Mouse (Mus musculus) inflammation-experienced regulatory T-cells, adult 16 weeks (primary cell): ENCODE measurements around the gene Trnt1. TPM values are rescaled to one million over a fixed set of nuclear protein-coding genes. Genes with fewer than 3 reads are reported as not detected.

Experiments used
- polyA plus RNA-seq: library from polyadenylated mRNA; unstranded; fragments of 100-300 nt; shearing (Covaris generic); gene quantifications from one replicate; pipeline ENCODE4 v1.2.1, GENCODE M21; 2017

The Trnt1 gene
- polyA plus RNA-seq: 92.9 TPM

GRCm38 (mm10) chr6:106768640-106769289 is at the start of gene Trnt1:
TSS of gene Trnt1 (plus strand) at chr6:106769120.

GRCm38 (mm10) chr6:106748887-106749388 is 20.0 kb upstream of the Trnt1 start, which contains the start of gene Il5ra:
TSS of gene Il5ra (minus strand) at chr6:106749037.

GRCm38 (mm10) chr6:106799333-106800226 is 30.7 kb downstream of the Trnt1 start, which contains the start of gene Crbn:
TSS of gene Crbn (minus strand) at chr6:106800077.

Other genes with a start within 250 kb of the Trnt1 start
- 0.11 TPM for gene Il5ra, start 20.1 kb upstream of the Trnt1 start, polyA plus RNA-seq
- gene Crbn, start 31.0 kb downstream of the Trnt1 start, polyA plus RNA-seq: 180 TPM